Mouse (Mus musculus): ENCODE results near the gene Ccl27b. TPM values are rescaled to one million over a fixed set of nuclear protein-coding genes. Genes with fewer than 3 reads are reported as not detected.
"Not testable (repeated sequence)": the region's sequence is repeated elsewhere in the genome, so short reads cannot be mapped to it uniquely, and the experiment has no call there.

Gene Ccl27b
- total RNA-seq (2021) = 1 to 10 TPM; 2.4 to 6.4 TPM
- long read RNA-seq, experiment 1, partial matches to known transcripts = 3 of 8 reads
- long read RNA-seq, experiment 1, other reads (novel, unspliced or antisense) = 5 of 8 reads
- long read RNA-seq, experiment 2, partial matches to known transcripts = 0 of 6 reads
- long read RNA-seq, experiment 2, other reads (novel, unspliced or antisense) = 6 of 6 reads

DNA sequence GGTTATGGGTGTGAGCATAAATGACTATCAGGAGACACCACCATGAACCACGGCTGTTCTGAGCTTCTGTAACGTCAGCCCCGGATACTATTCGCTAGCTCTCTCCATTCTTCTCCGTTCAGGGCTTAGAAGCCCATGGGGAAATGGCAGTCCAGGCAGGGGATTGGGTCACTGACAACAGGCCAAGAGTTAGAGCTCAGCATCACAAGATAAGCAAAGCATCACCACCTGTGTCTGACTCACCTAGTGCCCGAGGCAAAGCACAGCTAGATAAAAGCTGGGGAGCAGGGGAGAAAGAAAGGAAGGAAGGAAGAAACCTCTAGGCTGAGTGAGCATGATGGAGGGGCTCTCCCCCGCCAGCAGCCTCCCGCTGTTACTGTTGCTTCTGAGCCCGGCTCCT, at the start of gene Ccl27b:
TSS of gene Ccl27b (plus strand) at position 301 of the 400 bp plus-strand sequence.
- DNase-seq (ENCODE audit: extremely low spot score in 1 of 2, low spot score in 2 of 2); intact Hi-C loops (cut with DNase I); H3K27ac ChIP-seq; H3K4me3 ChIP-seq: not testable (repeated sequence)

DNA sequence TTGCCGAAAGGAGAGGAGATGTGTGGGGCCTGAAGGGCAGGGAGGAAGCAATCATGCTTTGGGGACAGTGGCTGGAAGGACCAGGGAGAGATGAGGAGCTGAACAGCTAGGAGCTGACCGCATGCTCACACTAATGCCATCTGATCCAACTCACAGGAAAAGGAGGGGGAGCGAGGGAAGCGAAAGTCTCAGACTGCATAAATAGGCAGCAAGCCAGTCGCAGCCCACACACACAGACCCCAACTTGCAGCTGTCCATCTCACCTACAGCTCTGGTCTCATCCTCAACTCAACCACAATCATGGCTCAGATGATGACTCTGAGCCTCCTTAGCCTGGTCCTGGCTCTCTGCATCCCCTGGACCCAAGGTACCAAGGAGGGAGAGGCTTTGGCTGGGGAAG, 43.2 kb upstream of the Ccl27b start, which contains the start of gene Gm10591:
TSS of gene Gm10591 (plus strand) at position 301 of the 400 bp plus-strand sequence.
- DNase-seq (ENCODE audit: extremely low spot score in 1 of 2, low spot score in 2 of 2); intact Hi-C loops (cut with DNase I); H3K27ac ChIP-seq; H3K4me3 ChIP-seq: not testable (repeated sequence)

DNA sequence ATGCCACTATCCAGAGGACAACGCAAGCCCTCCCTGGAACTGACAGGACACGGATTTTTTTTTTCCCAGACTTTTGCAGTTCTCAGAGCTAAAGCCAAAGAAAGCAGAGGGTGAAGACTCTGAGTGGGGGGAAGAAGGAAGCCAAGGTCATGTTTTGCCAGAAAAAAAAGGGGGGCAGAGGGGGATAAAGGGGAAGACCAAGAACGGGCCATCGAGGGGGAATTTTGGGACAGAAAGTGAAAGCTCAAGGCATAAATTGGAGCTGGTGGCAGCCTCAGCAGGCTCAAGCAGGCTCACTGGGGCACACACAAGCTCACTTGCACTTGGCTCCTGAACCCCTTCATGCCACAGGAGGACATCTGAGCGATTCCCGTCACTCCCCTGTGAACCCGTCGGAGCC, 25.6 kb upstream of the Ccl27b start, which contains the start of gene Gm2564:
TSS of gene Gm2564 (plus strand) at position 301 of the 400 bp plus-strand sequence.
- H3K4me3 ChIP-seq; DNase-seq (ENCODE audit: extremely low spot score in 1 of 2, low spot score in 2 of 2); intact Hi-C loops (cut with DNase I); H3K27ac ChIP-seq: not testable (repeated sequence)

DNA sequence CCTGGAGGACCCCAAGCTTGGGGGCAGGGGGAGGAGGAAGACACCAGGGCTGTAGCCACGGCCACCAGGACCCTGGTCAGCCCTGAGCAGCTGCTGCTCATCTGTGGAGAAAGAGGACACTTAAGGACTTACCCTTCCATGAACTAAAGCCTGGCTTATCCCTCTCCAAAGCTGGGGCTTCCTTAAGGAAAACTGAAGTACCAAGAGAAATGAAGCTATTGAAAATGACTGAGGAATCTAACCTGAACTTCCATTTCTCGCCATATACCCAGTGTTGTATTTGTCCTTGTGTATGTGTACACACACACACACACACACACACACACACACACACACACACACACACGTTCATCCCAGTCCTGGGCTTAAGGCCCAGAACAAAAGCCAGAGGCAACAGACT, 6.7 kb downstream of the Ccl27b start, which contains the start of gene Il11ra2:
TSS of gene Il11ra2 (minus strand) at position 101 of the 400 bp plus-strand sequence.
- intact Hi-C loops (cut with DNase I); H3K27ac ChIP-seq; H3K4me3 ChIP-seq; DNase-seq (ENCODE audit: extremely low spot score in 1 of 2, low spot score in 2 of 2): not testable (repeated sequence)

DNA sequence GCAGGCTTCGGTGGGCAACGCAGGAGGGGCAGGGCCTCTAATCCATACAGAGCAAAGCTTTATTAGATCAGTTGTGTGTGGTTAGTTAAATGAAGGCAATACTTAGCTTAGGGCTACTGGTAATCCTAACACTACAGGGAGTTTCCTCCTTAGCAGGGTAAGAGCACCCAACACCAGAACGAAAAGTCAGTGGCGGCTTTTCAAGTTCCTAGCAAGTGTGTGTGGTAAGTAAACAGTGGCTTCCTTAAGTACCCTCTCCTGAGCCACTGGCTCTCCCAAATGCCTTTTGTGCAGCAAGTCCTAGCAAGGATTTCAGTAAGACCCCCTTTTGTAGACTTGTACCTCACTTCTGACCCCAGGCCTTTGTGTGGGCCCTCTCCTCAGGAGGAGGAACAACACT, 20.4 kb downstream of the Ccl27b start:
- H3K4me3 ChIP-seq; H3K27ac ChIP-seq; intact Hi-C loops (cut with DNase I); DNase-seq (ENCODE audit: extremely low spot score in 1 of 2, low spot score in 2 of 2): not testable (repeated sequence)

DNA sequence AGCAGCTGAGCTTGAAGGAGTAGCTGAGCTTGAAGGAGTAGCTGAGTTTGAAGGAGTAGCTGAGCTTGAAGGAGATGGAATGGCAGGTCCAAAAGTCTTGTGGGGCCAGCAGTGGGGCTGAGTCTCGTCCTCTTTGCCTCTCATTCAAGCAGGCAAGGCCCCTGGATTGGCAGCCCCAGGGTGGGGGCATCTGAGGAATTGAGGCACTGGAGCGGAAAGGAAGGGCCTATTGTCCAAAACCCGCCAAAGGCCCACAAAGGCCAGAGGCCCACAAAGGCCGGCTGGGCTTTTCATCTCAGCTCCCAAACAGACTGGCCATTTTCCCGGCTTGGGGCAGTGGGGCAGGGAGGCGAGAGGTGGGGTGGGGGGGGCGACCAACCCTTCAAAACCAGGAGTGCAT, 24.3 kb downstream of the Ccl27b start:
- DNase-seq (ENCODE audit: extremely low spot score in 1 of 2, low spot score in 2 of 2); H3K27ac ChIP-seq; H3K4me3 ChIP-seq; intact Hi-C loops (cut with DNase I): not testable (repeated sequence)

DNA sequence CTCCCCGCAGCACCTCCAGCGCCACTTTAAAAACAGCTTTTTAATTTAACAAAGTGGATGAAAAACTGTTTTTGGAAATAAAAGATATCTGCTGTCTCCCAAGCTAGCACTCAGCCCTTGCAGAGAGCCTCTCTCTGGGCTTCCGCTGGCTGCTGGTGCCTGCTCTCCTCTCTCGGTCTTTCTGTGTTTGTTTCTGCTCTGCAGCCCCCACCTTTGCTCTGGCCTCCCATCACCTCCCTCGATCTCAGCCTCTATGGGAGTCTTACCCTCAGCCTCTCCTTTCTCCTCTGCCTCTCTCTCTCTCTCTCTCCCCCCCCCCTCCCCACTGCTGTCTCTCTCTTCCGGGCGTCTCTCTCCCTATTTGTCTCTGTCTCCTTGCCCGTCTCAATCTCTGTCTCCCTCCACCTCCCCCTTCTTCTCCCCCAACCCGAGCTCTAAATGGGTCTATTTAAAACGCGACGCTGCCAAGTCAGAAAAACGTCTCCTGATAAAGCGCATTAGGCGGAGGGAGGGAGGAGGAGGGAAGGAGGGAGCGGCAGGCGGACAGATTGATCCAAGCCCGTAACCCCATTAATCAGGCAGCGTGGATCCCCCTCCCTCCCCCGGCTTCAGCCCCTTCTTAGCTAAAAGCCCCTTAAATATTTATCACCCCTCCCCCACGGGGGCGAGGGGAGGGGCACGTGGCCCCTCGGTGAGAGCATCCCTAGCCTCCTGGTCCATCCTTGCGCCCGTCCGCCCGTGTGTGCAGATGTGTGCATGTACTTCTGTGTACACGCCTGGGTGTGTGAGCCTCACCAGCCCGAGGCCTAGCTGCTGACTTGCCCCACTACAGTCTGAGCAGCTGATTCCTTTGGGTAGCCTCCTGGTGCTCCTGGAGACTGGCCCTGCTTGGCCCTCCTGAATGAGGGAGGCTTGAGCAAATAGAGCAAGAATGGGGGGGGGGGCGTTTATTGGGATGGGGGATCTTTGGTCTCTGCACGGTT, 25.6 kb downstream of the Ccl27b start:
- H3K4me3 ChIP-seq; H3K27ac ChIP-seq; DNase-seq (ENCODE audit: extremely low spot score in 1 of 2, low spot score in 2 of 2); intact Hi-C loops (cut with DNase I): not testable (repeated sequence)

DNA sequence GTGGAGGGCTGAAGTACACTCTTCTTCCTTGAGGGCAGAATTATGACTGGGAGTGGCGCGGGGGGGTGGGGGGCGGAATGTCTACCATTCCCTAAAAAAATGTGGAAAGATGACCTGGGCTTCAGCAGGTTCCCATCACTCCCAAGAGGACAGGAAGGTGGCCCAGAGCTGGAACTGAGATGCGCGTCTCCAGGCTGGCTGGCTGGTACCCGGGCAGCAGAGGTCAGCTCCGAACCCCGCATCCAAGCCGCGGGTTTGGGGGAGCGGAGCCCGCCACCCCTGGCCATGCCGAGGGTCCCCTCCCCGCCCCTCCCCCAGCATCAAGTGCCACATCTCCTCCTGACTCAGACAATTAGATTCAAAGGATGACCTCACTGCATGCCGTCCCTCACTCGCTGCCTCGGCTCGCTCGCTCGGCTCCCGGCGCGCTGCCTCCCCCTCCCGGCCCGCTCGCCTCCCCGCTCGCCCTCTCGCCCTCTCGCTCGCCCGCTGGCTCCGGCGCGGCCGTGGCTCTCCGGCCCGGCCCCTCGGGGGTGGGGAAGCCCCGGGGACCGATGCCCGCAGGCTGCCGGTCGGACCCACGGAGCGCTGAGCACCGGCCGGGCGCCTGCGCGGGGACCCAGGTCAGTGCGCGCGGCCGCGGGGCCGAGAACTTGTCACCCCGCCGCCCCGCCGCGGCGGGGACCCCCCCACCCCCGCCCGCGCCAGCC, 26.6 kb downstream of the Ccl27b start:
- DNase-seq (ENCODE audit: extremely low spot score in 1 of 2, low spot score in 2 of 2); H3K4me3 ChIP-seq; H3K27ac ChIP-seq; intact Hi-C loops (cut with DNase I): not testable (repeated sequence)

DNA sequence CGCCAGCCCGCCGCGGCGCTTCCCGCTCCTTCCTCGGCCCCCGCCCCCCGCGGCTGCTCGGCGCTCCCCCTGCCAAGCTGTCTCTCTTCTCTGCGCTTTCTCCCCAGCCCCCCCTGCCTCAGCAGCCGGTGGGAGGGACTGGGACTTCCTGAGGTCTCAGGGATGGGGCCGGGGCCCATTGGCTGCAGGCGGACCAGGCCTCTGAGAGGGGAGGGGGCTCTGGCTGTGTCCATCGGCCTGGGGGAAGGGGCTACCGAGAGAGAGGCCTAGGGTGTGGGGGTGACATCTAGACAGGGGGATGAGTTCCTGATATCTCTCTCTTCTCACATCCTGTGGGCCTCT, 27.1 kb downstream of the Ccl27b start:
- H3K4me3 ChIP-seq; H3K27ac ChIP-seq; intact Hi-C loops (cut with DNase I); DNase-seq (ENCODE audit: extremely low spot score in 1 of 2, low spot score in 2 of 2): not testable (repeated sequence)

Other genes with a start within 250 kb of the Ccl27b start
- not detected for gene Gm21586, start 215.9 kb upstream of the Ccl27b start, total RNA-seq (2021)
- 1 to 10 TPM; 7.8 to 8.7 TPM for gene Gm2163, start 188.5 kb upstream of the Ccl27b start, total RNA-seq (2021)
- 1 to 10 TPM in 1 of 2 experiments, not detected in 1; 2.4 TPM for gene Fam205a2, start 127.1 kb upstream of the Ccl27b start, total RNA-seq (2021)
- gene Gm10591, start 43.1 kb upstream of the Ccl27b start, total RNA-seq (2021) = not detected
- 10 to 100 TPM; 14.0 to 14.4 TPM for gene Gm2564, start 25.5 kb upstream of the Ccl27b start, total RNA-seq (2021)
- under 1 TPM in 1 of 2 experiments, not detected in 1; 0.27 TPM for gene Il11ra2, start 6.6 kb downstream of the Ccl27b start, total RNA-seq (2021)
- gene 4930578G10Rik, start 80.3 kb downstream of the Ccl27b start, total RNA-seq (2021) = 1 to 10 TPM; 3.0 TPM
- under 1 TPM; 0.68 to 0.95 TPM for gene Ccl19, start 101.3 kb downstream of the Ccl27b start, total RNA-seq (2021)
- gene Ccl21a, start 118.7 kb downstream of the Ccl27b start, total RNA-seq (2021) = not detected
- under 1 TPM in 1 of 2 experiments, not detected in 1; 0.11 TPM for gene Fam205a1, start 198.6 kb downstream of the Ccl27b start, total RNA-seq (2021)
- gene Gm12394, start 201.5 kb downstream of the Ccl27b start, total RNA-seq (2021) = 1 to 10 TPM; 2.3 to 2.4 TPM
- gene Fam205c, start 219.0 kb downstream of the Ccl27b start, total RNA-seq (2021) = 1 to 10 TPM; 1.0 to 1.8 TPM